Mouse (Mus musculus): ENCODE results near the gene S100pbp. TPM values are rescaled to one million over a fixed set of nuclear protein-coding genes. Genes with fewer than 3 reads are reported as not detected.

Gene S100pbp
- polyA plus RNA-seq, 1 experiment from 2014 or later: 21.6 TPM

Other genes with a start within 250 kb of the S100pbp start
- gene Azin2, start 227.3 kb downstream of the S100pbp start, polyA plus RNA-seq (2016; fragmentation: Nextera tagmentation; extraction: Ambion mirVana): 14.4 and 17.5 TPM in 2 replicates
- 124 and 127 TPM in 2 replicates for gene Ak2, start 197.8 kb downstream of the S100pbp start, polyA plus RNA-seq (2016; fragmentation: Nextera tagmentation; extraction: Ambion mirVana)
- gene Rnf19b, start 131.5 kb downstream of the S100pbp start, polyA plus RNA-seq (2016; fragmentation: Nextera tagmentation; extraction: Ambion mirVana): 17.2 and 17.3 TPM in 2 replicates
- gene Tmem54, start 84.2 kb downstream of the S100pbp start, polyA plus RNA-seq (2016; fragmentation: Nextera tagmentation; extraction: Ambion mirVana): 0.68 and 0.79 TPM in 2 replicates
- 19.8 and 21.3 TPM in 2 replicates for gene Hpca, start 67.7 kb downstream of the S100pbp start, polyA plus RNA-seq (2016; fragmentation: Nextera tagmentation; extraction: Ambion mirVana)
- gene Fndc5, start 52.7 kb downstream of the S100pbp start, polyA plus RNA-seq (2016; fragmentation: Nextera tagmentation; extraction: Ambion mirVana): 21.7 and 21.8 TPM in 2 replicates
- gene Yars, start within 50 bp of the S100pbp start, polyA plus RNA-seq (2016; fragmentation: Nextera tagmentation; extraction: Ambion mirVana): 103 and 111 TPM in 2 replicates
- gene C77080, start 71.7 kb upstream of the S100pbp start, polyA plus RNA-seq (2016; fragmentation: Nextera tagmentation; extraction: Ambion mirVana): 4.0 and 4.6 TPM in 2 replicates
- gene Sync, start 97.9 kb upstream of the S100pbp start, polyA plus RNA-seq (2016; fragmentation: Nextera tagmentation; extraction: Ambion mirVana): 1.7 and 1.9 TPM in 2 replicates
- gene Rbbp4, start 145.6 kb upstream of the S100pbp start, polyA plus RNA-seq (2016; fragmentation: Nextera tagmentation; extraction: Ambion mirVana): 451 and 469 TPM in 2 replicates
- gene Zbtb8os, start 146.0 kb upstream of the S100pbp start, polyA plus RNA-seq (2016; fragmentation: Nextera tagmentation; extraction: Ambion mirVana): 34.2 and 38.0 TPM in 2 replicates
- gene Zbtb8a, start 188.4 kb upstream of the S100pbp start, polyA plus RNA-seq (2016; fragmentation: Nextera tagmentation; extraction: Ambion mirVana): 12.5 and 15.4 TPM in 2 replicates